Mouse (Mus musculus): ENCODE results near the gene Six5.

Six5 gene

GRCm38 (mm10) chr7:19075723-19076585 is 18.4 kb upstream of the Six5 start, which contains the start of gene Dmwd:
Dmwd (plus strand) TSS chr7:19076227.
- peak; percentile 92 for DNase-seq (ENCODE audit: low spot score)

- DNase-seq (ENCODE audit: low spot score) = no peak
Observed at GRCm38 (mm10) chr7:19076586-19076991, 17.8 kb upstream of the Six5 start.

DNA sequence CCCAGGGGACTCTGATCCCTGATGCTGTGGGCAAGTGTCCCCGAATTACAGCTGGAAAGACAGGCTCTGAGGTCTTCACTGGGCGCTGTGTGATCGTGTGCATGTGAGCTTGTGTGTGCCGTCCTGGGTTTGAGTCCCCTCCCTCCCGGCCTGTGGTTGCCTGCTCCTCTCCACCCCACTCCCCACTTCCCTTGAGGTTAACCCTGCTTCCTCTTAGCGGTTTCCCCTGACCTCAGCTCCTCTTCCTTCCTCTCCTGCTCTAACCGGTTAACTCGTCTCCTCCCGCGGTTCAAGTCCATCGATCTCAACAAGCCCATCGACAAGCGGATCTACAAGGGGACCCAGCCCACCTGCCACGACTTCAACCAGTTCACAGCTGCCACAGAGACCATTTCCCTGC is 16.6 kb upstream of the Six5 start:
- DNase-seq (ENCODE audit: low spot score) = no peak

DNA sequence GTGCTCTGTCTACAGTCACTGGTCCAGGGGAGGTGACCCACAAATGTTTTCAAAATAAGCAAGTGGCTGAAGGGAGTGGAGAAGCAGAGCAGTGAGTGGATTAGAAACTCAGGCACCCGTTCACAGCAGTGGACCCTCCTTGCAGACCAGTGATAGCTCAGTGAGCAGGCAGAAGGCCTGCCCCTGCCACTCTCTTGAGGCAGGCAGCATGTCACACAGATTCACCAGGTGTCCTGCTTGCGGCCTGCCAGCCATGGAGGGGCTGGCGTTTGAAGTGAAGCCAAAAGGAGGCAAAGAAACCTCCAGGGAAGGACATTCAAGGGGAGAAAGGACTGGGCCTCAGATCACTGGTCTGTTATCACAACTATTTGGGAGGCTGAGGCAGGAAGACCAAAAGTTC is 15.7 kb upstream of the Six5 start:
- no peak for DNase-seq (ENCODE audit: low spot score)

DNA sequence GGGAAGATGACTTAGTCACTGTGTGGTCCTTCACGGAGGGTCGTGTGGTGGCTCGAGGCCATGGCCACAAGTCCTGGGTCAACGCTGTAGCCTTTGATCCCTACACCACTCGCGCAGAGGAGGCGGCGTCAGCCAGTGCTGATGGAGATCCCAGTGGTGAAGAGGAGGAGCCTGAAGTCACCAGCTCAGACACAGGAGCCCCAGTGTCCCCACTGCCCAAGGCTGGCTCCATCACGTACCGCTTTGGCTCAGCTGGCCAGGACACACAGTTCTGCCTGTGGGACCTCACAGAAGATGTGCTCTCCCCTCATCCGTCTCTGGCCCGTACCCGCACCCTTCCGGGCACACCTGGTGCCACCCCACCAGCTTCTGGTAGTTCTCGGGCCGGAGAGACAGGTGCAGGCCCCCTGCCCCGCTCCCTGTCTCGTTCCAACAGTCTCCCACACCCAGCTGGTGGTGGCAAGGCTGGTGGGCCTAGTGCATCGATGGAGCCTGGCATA is 13.9 kb upstream of the Six5 start:
- DNase-seq (ENCODE audit: low spot score) = no peak

- DNase-seq (ENCODE audit: low spot score) = no peak
Observed at GRCm38 (mm10) chr7:19082171-19082570, 12.2 kb upstream of the Six5 start.

- DNase-seq (ENCODE audit: low spot score) = no peak
Observed at GRCm38 (mm10) chr7:19083096-19083495, 11.3 kb upstream of the Six5 start.

GRCm38 (mm10) chr7:19083701-19084100 is 10.7 kb upstream of the Six5 start, which contains the start of gene Dmpk:
Dmpk (plus strand) TSS chr7:19083849.
- no peak for DNase-seq (ENCODE audit: low spot score)

- no peak for DNase-seq (ENCODE audit: low spot score)
Observed at GRCm38 (mm10) chr7:19084277-19084771, 10.1 kb upstream of the Six5 start.

DNA sequence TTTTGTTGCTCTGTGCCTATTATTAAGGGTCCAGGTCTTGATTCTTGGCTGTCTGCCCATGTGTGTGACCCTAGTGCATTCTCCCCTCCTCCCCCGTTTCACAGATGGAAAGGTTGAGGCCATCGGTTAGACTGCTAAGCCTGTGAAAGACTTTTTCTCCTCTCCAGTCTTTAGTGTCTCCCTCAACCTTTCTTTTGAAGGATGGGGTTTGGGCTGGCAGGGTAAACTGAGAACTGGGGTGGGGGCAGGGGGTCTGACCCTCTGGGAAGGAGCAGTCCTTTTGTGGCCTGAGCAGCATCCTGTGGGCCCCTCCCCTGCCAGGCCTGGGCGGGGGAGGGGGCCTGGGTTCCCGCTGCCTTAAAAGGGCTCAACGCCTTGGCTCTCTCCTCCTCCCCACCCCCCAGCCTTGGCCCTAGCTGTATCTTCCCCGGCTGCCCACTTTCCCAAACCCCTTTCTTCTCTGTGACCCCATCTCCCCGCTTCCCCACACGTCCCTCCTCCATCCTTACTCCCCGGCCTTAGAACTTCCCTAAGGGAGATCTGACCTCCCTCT is 9.4 kb upstream of the Six5 start:
- DNase-seq (ENCODE audit: low spot score) = no peak

GRCm38 (mm10) chr7:19085495-19085894 is 8.9 kb upstream of the Six5 start:
- DNase-seq (ENCODE audit: low spot score) = no peak

- peak; percentile 85 for DNase-seq (ENCODE audit: low spot score)
Observed at GRCm38 (mm10) chr7:19086042-19086441, 8.4 kb upstream of the Six5 start.

DNA sequence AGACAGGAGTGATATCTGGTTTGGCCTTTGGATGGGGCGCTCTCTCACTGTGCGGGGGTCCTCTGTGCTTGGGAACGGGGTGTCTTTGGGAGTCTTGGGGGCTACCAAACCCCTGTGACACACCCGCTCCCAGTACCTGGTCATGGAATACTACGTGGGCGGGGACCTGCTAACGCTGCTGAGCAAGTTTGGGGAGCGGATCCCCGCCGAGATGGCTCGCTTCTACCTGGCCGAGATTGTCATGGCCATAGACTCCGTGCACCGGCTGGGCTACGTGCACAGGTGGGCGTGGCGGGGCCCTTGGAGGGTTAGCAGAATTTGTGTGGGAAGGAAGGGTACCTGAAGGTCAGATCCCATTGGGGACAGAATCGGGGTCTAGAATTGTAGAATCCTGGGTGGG is 7.6 kb upstream of the Six5 start:
- no peak for DNase-seq (ENCODE audit: low spot score)

- DNase-seq (ENCODE audit: low spot score) = peak; percentile 68
Observed at GRCm38 (mm10) chr7:19088813-19089212, 5.6 kb upstream of the Six5 start.

- no peak for DNase-seq (ENCODE audit: low spot score)
Observed at GRCm38 (mm10) chr7:19091913-19092312, 2.5 kb upstream of the Six5 start.

DNA sequence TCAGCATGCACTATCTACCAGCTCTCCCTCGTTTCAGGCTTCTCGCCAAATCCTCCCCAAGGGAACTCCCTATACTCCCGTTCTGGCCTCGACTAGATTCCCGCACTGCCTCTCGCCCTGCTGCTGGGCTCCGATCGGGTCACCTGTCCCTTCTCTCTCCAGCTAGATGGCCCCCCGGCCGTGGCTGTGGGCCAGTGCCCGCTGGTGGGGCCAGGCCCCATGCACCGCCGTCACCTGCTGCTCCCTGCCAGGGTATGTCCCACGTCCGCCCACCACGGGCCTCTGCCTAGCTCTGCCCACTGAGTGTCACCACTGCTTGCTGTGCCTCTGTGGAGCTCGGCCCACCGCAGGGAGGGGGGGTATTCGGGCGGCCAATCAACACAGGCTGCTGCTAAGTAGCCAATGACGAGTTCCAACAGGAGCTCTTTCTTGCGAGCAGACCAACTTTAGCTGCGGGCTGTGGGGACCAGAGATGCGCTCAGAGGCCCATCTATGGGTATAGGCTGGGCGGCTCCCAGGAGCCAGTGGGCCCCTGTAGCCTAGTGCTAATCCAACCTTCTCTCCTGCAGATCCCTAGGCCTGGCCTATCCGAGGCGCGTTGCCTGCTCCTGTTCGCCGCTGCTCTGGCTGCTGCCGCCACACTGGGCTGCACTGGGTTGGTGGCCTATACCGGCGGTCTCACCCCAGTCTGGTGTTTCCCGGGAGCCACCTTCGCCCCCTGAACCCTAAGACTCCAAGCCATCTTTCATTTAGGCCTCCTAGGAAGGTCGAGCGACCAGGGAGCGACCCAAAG is 1.8 kb upstream of the Six5 start:
- no peak for DNase-seq (ENCODE audit: low spot score)

DNA sequence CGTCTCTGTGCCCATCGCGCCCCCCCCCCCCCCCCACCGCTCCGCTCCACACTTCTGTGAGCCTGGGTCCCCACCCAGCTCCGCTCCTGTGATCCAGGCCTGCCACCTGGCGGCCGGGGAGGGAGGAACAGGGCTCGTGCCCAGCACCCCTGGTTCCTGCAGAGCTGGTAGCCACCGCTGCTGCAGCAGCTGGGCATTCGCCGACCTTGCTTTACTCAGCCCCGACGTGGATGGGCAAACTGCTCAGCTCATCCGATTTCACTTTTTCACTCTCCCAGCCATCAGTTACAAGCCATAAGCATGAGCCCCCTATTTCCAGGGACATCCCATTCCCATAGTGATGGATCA is 1.2 kb upstream of the Six5 start:
- peak; percentile 80 for DNase-seq (ENCODE audit: low spot score)

- peak; percentile 88 for DNase-seq (ENCODE audit: low spot score)
Observed at GRCm38 (mm10) chr7:19093537-19094385, 633 bp upstream of the Six5 start.

DNA sequence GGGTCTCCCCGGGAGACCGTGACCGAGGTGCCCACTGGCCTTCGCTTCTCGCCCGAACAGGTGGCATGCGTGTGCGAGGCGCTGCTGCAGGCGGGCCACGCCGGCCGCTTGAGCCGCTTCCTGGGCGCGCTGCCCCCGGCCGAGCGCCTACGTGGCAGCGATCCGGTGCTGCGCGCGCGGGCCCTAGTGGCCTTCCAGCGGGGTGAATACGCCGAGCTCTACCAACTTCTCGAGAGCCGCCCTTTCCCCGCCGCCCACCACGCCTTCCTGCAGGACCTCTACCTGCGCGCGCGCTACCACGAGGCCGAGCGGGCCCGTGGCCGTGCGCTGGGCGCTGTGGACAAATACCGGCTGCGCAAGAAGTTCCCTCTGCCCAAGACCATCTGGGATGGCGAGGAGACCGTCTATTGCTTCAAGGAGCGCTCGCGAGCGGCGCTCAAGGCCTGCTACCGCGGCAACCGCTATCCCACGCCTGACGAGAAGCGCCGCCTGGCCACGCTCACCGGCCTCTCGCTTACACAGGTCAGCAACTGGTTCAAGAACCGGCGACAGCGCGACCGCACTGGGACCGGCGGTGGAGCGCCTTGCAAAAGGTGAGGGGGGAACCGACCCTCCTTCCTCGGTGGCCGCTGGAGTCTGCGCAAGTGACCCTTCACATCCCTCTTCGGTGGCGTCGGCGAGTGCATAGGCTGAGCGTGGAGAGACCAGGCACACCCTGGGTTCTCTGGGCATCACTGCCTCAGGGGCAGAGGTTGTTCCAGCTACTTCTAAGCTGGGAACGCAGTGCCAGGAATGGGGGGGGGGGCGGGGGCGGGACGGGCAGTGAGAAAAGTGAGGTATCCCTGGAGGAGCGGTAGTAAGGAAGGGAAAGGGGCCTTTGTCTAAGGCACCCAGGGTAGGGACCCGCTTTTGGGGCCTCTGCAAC is 694 bp downstream of the Six5 start:
- no peak for DNase-seq (ENCODE audit: low spot score)

GRCm38 (mm10) chr7:19095751-19096110 is 1.3 kb downstream of the Six5 start:
- no peak for DNase-seq (ENCODE audit: low spot score)
